Mouse (Mus musculus): ENCODE measurements around the gene Sec61g. TPM values are rescaled to one million over a fixed set of nuclear protein-coding genes. Genes with fewer than 3 reads are reported as not detected.

The Sec61g gene
- total RNA-seq (2023), result 10 to 100 TPM; 16.7 to 31.7 TPM

DNA sequence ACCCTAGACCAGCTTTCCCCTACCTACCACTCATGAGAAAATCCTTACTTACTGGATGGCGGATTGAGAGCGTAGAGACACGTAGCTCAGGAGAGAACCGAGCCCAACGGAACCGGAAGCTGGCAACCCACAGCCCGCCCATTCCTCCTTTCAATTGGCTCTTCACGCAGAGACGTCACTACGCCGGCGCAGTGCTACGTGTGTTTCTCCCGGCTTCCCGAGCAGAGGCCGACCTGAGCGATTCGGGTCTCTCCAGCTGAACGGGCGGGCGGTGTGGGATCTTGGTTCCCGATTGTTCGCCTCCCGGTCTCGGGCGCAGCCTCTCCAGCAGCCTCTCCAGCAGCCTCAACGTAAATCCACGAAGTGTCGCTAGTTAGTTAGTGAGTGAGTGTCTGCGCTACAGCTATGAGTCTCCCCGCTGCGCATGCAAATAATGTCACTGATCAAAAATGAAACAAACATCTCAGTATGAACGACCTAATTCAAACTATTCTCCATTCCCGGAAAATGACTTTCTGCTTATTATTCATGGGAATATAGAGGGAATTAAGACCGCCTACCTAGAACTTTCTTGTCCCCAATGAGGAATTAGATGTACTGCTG lies at the start of gene Sec61g:
Gene Sec61g, minus strand, starts transcription at position 433 of the 603 bp plus-strand sequence.

Other genes with a start within 250 kb of the Sec61g start
- gene Egfr, start 243.7 kb upstream of the Sec61g start, total RNA-seq (2023), result not detected